Mouse (Mus musculus) MEL (cell line): ENCODE measurements around the gene Pnp. TPM values are rescaled to one million over a fixed set of nuclear protein-coding genes. Genes with fewer than 3 reads are reported as not detected.

ENCODE experiments used
- polyA plus RNA-seq, 2 experiments: library from polyadenylated mRNA; stranded (reverse) in 1 of 2; unstranded in 1 of 2; fragments of >175 nt in 1 of 2; fragments of >200 nt in 1 of 2; gene quantifications; 2 replicates each; pipeline versions ENCODE4 v1.2.1 to v1.2.4; 2012; ENCODE audit warnings: low replicate concordance in 2 of 2, low read depth in 1 of 2; ENCODE audit not compliant: insufficient read length in 2 of 2, insufficient read depth in 1 of 2, missing spikeins in 1 of 2
- total RNA-seq: library from RNA; depleted of rRNA; stranded (reverse); fragments of 300-350 nt; gene quantifications from 2 replicates; pipeline ENCODE4 v1.2.3, GENCODE M21; 2012; rRNA removed

Pnp gene
- total and polyA plus RNA-seq, 3 experiments = 36.2 to 302 (median 46.7) TPM

Other genes with a start within 250 kb of the Pnp start
- not detected in 2 replicates for gene Olfr747, start 237.9 kb upstream of the Pnp start, total RNA-seq
- gene Olfr747, start 237.9 kb upstream of the Pnp start, polyA plus RNA-seq = not detected
- gene Olfr748, start 223.7 kb upstream of the Pnp start, total RNA-seq = not detected in 2 replicates
- not detected for gene Olfr748, start 223.7 kb upstream of the Pnp start, polyA plus RNA-seq
- not detected in 2 replicates for gene Olfr749, start 186.0 kb upstream of the Pnp start, total RNA-seq
- gene Olfr749, start 186.0 kb upstream of the Pnp start, polyA plus RNA-seq = not detected
- 22.7 and 24.2 TPM in 2 replicates for gene Ttc5, start 145.6 kb upstream of the Pnp start, total RNA-seq
- 10 to 100 TPM in 1 of 2 experiments, not detected in 1; 28.1 TPM for gene Ttc5, start 145.6 kb upstream of the Pnp start, polyA plus RNA-seq
- gene Ccnb1ip1, start 123.3 kb upstream of the Pnp start, total RNA-seq = 23.3 and 28.3 TPM in 2 replicates
- 10 to 100 TPM in 1 of 2 experiments, not detected in 1; 27.6 TPM for gene Ccnb1ip1, start 123.3 kb upstream of the Pnp start, polyA plus RNA-seq
- gene Parp2, start 123.2 kb upstream of the Pnp start, total RNA-seq = 65.6 and 81.1 TPM in 2 replicates
- gene Parp2, start 123.2 kb upstream of the Pnp start, polyA plus RNA-seq = 10 to 100 TPM in 1 of 2 experiments, not detected in 1; 83.2 TPM
- gene Tep1, start 60.5 kb upstream of the Pnp start, total RNA-seq = 19.5 and 36.8 TPM in 2 replicates
- gene Tep1, start 60.5 kb upstream of the Pnp start, polyA plus RNA-seq = 10 to 100 TPM in 1 of 2 experiments, not detected in 1; 13.7 TPM
- gene Klhl33, start 33.6 kb upstream of the Pnp start, total RNA-seq = not detected in 2 replicates
- under 1 TPM in 1 of 2 experiments, not detected in 1; 0.01 TPM for gene Klhl33, start 33.6 kb upstream of the Pnp start, polyA plus RNA-seq
- gene Osgep, start 6.2 kb upstream of the Pnp start, total RNA-seq = 28.0 and 29.6 TPM in 2 replicates
- 10 to 100 TPM in 1 of 2 experiments, not detected in 1; 45.1 TPM for gene Osgep, start 6.2 kb upstream of the Pnp start, polyA plus RNA-seq
- gene Apex1, start 6.1 kb upstream of the Pnp start, total RNA-seq = 123 and 129 TPM in 2 replicates
- gene Apex1, start 6.1 kb upstream of the Pnp start, polyA plus RNA-seq = 100 to 1,000 TPM in 1 of 2 experiments, not detected in 1; 155 TPM
- 10.5 and 12.2 TPM in 2 replicates for gene Pip4p1, start 226 bp upstream of the Pnp start, total RNA-seq
- 10 to 100 TPM in 1 of 2 experiments, not detected in 1; 21.6 TPM for gene Pip4p1, start 226 bp upstream of the Pnp start, polyA plus RNA-seq
- 11.7 and 14.5 TPM in 2 replicates for gene Gm49342, start 13.4 kb downstream of the Pnp start, total RNA-seq
- 10 to 100 TPM in 1 of 2 experiments, not detected in 1; 45.2 TPM for gene Gm49342, start 13.4 kb downstream of the Pnp start, polyA plus RNA-seq
- 0.65 and 0.85 TPM in 2 replicates for gene Pnp2, start 24.9 kb downstream of the Pnp start, total RNA-seq
- 1 to 10 TPM in 1 of 2 experiments, not detected in 1; 1.7 TPM for gene Pnp2, start 24.9 kb downstream of the Pnp start, polyA plus RNA-seq
- not detected in 2 replicates for gene Rnase10, start 76.7 kb downstream of the Pnp start, total RNA-seq
- gene Rnase10, start 76.7 kb downstream of the Pnp start, polyA plus RNA-seq = not detected
- gene Rnase9, start 110.8 kb downstream of the Pnp start, total RNA-seq = not detected in 2 replicates
- not detected for gene Rnase9, start 110.8 kb downstream of the Pnp start, polyA plus RNA-seq
- gene Rnase11, start 119.1 kb downstream of the Pnp start, total RNA-seq = not detected in 2 replicates
- not detected for gene Rnase11, start 119.1 kb downstream of the Pnp start, polyA plus RNA-seq
- not detected in 2 replicates for gene Rnase12, start 126.6 kb downstream of the Pnp start, total RNA-seq
- gene Rnase12, start 126.6 kb downstream of the Pnp start, polyA plus RNA-seq = not detected
- not detected in 2 replicates for gene Olfr750, start 143.4 kb downstream of the Pnp start, total RNA-seq
- not detected for gene Olfr750, start 143.4 kb downstream of the Pnp start, polyA plus RNA-seq
- gene Rnase4, start 160.0 kb downstream of the Pnp start, total RNA-seq = not detected in 2 replicates
- under 1 TPM in 1 of 2 experiments, not detected in 1; 0.18 TPM for gene Rnase4, start 160.0 kb downstream of the Pnp start, polyA plus RNA-seq
- not detected in 2 replicates for gene Ang, start 160.1 kb downstream of the Pnp start, total RNA-seq
- not detected for gene Ang, start 160.1 kb downstream of the Pnp start, polyA plus RNA-seq
- not detected in 2 replicates for gene Eddm3b, start 183.3 kb downstream of the Pnp start, total RNA-seq
- not detected for gene Eddm3b, start 183.3 kb downstream of the Pnp start, polyA plus RNA-seq
- 65.0 and 73.4 TPM in 2 replicates for gene Rnase6, start 192.8 kb downstream of the Pnp start, total RNA-seq
- 10 to 100 TPM in 1 of 2 experiments, not detected in 1; 49.2 TPM for gene Rnase6, start 192.8 kb downstream of the Pnp start, polyA plus RNA-seq
- gene Rnase1, start 215.7 kb downstream of the Pnp start, total RNA-seq = not detected in 2 replicates
- under 1 TPM in 1 of 2 experiments, not detected in 1; 0.07 TPM for gene Rnase1, start 215.7 kb downstream of the Pnp start, polyA plus RNA-seq
- not detected in 2 replicates for gene Rnase2b, start 231.2 kb downstream of the Pnp start, total RNA-seq
- not detected for gene Rnase2b, start 231.2 kb downstream of the Pnp start, polyA plus RNA-seq